Mouse (Mus musculus) C2C12 (cell line): ENCODE measurements around the gene Anapc7.

Experiments used
- CTCF ChIP-seq: IDR thresholded peaks from one replicate; pipeline ENCODE4 v1.5.1; 2011; ENCODE audit not compliant: control insufficient read depth, insufficient read depth, insufficient read length
- MAX ChIP-seq: IDR thresholded peaks from one replicate; pipeline ENCODE4 v1.6.1; 2011; ENCODE audit warnings: mild to moderate bottlenecking, control low read depth
- MYOG ChIP-seq: IDR thresholded peaks from one replicate; pipeline ENCODE4 v1.6.1; 2011; ENCODE audit not compliant: control insufficient read depth, insufficient read length; ENCODE audit errors: extremely low read depth
- USF1 ChIP-seq: IDR thresholded peaks from one replicate; pipeline ENCODE4 v1.6.1; 2011; ENCODE audit warnings: low read depth, mild to moderate bottlenecking, control low read depth, moderate library complexity

- TF ChIP-seq CTCF (no peak), MAX (no peak), MYOG (no peak), USF1 (no peak)
Observed at GRCm38 (mm10) chr5:122409692-122410645, 11.5 kb upstream of the Anapc7 start.
